19 mouse cellular contexts compared by ENCODE assay signal in the genomic region with DNA sequence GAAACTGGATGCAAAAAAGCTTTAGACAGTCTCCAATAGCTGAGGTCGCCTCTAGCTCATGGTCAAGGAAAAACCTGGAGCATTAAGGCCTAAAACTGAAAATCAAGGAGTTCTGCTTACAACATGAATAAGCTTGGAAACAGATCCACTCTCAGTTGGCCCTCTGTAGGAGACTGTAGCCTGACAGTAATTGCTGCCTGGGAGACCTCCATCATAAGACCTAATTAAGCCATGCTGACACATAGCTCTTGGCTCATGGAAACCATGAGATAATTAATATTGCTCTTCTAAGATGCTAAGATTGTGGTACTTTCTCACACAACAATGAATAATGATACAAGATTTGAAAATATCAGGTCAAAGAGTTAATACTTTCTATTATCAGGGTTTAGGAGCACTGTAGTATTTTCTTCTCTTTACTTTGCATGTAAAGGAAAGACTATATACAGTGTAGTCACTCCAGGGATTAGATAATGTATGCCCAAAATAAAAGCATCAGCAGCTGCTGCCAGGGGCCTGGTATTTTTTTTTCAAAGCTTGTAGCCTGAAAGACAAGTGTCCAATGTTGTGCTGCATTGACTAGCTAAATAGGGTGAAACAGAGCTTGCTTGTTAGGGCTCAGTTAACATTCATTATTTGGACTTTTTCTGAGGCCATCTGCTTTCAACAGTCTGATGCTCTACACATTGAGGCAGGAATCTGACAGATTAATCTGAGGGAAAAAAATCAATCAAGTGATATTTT.
A peak's percentile ranks its signal among the peaks of the same experiment; 100 is the strongest.
DNase-seq lines count a peak whose midpoint lies in the region; ATAC-seq and TF ChIP-seq lines count a peak whose summit lies in the region.
"Had no signal": no experiment of that assay in that cellular context is flagged by ENCODE, and none has a peak within 500 bp of the region (broad histone marks: within the 10 kb centered on the region; RNA-seq: fewer than 3 reads in every experiment).

No protein-coding gene starts in this region.

- H3K4me2 ChIP-seq in forebrain, embryonic 11.5 days (ENCODE audit: low read depth, low read length, severe bottlenecking): no peak overlapping the region
- H3K4me2 ChIP-seq in forebrain, postnatal 0 days (ENCODE audit: low read depth): no peak overlapping the region
- no peak overlapping the region for H3K4me2 ChIP-seq in midbrain, embryonic 14.5 days (ENCODE audit: low read length)
- H3K4me2 ChIP-seq: embryonic facial prominence, embryonic 13.5 days; liver, embryonic 12.5 days; lung, embryonic 15.5 days had no signal

- 87% methylated on average over 1 of the region's 1 CpGs for WGBS in forebrain, embryonic 11.5 days
- WGBS in forebrain, embryonic 10.5 days: 89% methylated on average over 1 of the region's 1 CpGs
- 41% methylated on average over 1 of the region's 1 CpGs for WGBS in forebrain, postnatal 0 days
- WGBS in midbrain, embryonic 14.5 days: 88% methylated on average over 1 of the region's 1 CpGs

- no peak overlapping the region for H3K27ac ChIP-seq in forebrain, embryonic 11.5 days (ENCODE audit: low read depth, low read length)
- no peak overlapping the region for H3K27ac ChIP-seq in forebrain, embryonic 10.5 days
- no peak overlapping the region for H3K27ac ChIP-seq in forebrain, postnatal 0 days (ENCODE audit: low read depth, low read length)
- no peak overlapping the region for H3K27ac ChIP-seq in midbrain, embryonic 14.5 days (replicated peaks; ENCODE audit: low read depth, low read length)
- no peak overlapping the region for H3K27ac ChIP-seq in left cerebral cortex, adult 2 months
- H3K27ac ChIP-seq: embryonic facial prominence, embryonic 13.5 days; heart, embryonic 10.5 days; limb, embryonic 10.5 days; liver, embryonic 12.5 days; lung, embryonic 15.5 days had no signal

- no peaks in the 10 kb centered on the region for H3K9me3 ChIP-seq in forebrain, embryonic 11.5 days (ENCODE audit: control insufficient read depth, low read length)
- H3K9me3 ChIP-seq in forebrain, embryonic 10.5 days: no peaks in the 10 kb centered on the region
- H3K9me3 ChIP-seq in forebrain, postnatal 0 days (ENCODE audit: low read length): no peaks in the 10 kb centered on the region
- no peaks in the 10 kb centered on the region for H3K9me3 ChIP-seq in midbrain, embryonic 14.5 days (ENCODE audit: control insufficient read depth, low read length)
- H3K9me3 ChIP-seq: embryonic facial prominence, embryonic 13.5 days; heart, embryonic 10.5 days; limb, embryonic 10.5 days; liver, embryonic 12.5 days; lung, embryonic 15.5 days had no signal

- no peaks in the 10 kb centered on the region for H3K36me3 ChIP-seq in forebrain, embryonic 11.5 days (ENCODE audit: control insufficient read depth, insufficient read depth, low read length)
- H3K36me3 ChIP-seq in forebrain, embryonic 10.5 days (replicated peaks): no peaks in the 10 kb centered on the region
- no peaks in the 10 kb centered on the region for H3K36me3 ChIP-seq in forebrain, postnatal 0 days (ENCODE audit: insufficient read depth)
- H3K36me3 ChIP-seq in midbrain, embryonic 14.5 days (ENCODE audit: control insufficient read depth, insufficient read depth, low read length): no peaks in the 10 kb centered on the region
- H3K36me3 ChIP-seq: embryonic facial prominence, embryonic 13.5 days; heart, embryonic 10.5 days; limb, embryonic 10.5 days; liver, embryonic 12.5 days; lung, embryonic 15.5 days had no signal

- peak; percentile 79 for ATAC-seq in forebrain, embryonic 11.5 days (replicated peaks; ENCODE audit: low FRiP score)
- peak; percentile 40; the same call in 1 of the 2 replicates for ATAC-seq in forebrain, postnatal 0 days
- ATAC-seq in midbrain, embryonic 14.5 days (ENCODE audit: low FRiP score, low TSS enrichment): peak; percentile 53; the same call in 1 of the 2 replicates
- ATAC-seq in CD4-positive, CD25-positive, alpha-beta regulatory T cell, adult 4 months: no peak
- ATAC-seq: intestine, embryonic 16.5 days; liver, embryonic 12.5 days had no signal

- H3K9ac ChIP-seq in forebrain, embryonic 11.5 days (ENCODE audit: low read length): no peak overlapping the region
- H3K9ac ChIP-seq in forebrain, postnatal 0 days: no peak overlapping the region
- no peak overlapping the region for H3K9ac ChIP-seq in midbrain, embryonic 14.5 days (replicated peaks; ENCODE audit: low read length)
- H3K9ac ChIP-seq: embryonic facial prominence, embryonic 13.5 days; liver, embryonic 12.5 days; lung, embryonic 15.5 days had no signal

- intact Hi-C loops in left cerebral cortex, adult 2 months (cut with DNase I): no loop called here

- no peak for DNase-seq in forebrain, embryonic 11.5 days (ENCODE audit: low spot score)
- no peak for DNase-seq in forebrain, embryonic 10.5 days (ENCODE audit: extremely low spot score, low spot score)
- peak; percentile 9 for DNase-seq in Muller cell, postnatal 12 days (ENCODE audit: inconsistent ontology term)
- DNase-seq in forebrain, postnatal 0 days: no peak
- peak; percentile 38 for DNase-seq in midbrain, embryonic 14.5 days
- DNase-seq in left cerebral cortex, adult 2 months (ENCODE audit: extremely low spot score in 1 of 2, low spot score in 2 of 2): no peak
- no peak for DNase-seq in lung, postnatal 36 days
- DNase-seq: adrenal gland, postnatal 36 days; cerebellum, postnatal 36 days; gastrocnemius, postnatal 10 days; spleen, adult 18-20 months had no signal

- H3K27me3 ChIP-seq in forebrain, embryonic 11.5 days (ENCODE audit: control insufficient read depth, insufficient read depth, low read length): no peaks in the 10 kb centered on the region
- H3K27me3 ChIP-seq in forebrain, embryonic 10.5 days (ENCODE audit: poor library complexity, severe bottlenecking): no peaks in the 10 kb centered on the region
- H3K27me3 ChIP-seq in forebrain, postnatal 0 days (ENCODE audit: insufficient read depth, low read length): no peaks in the 10 kb centered on the region
- H3K27me3 ChIP-seq in midbrain, embryonic 14.5 days (ENCODE audit: control insufficient read depth, insufficient read depth, low read length): no peaks in the 10 kb centered on the region
- H3K27me3 ChIP-seq: embryonic facial prominence, embryonic 13.5 days; liver, embryonic 12.5 days; lung, embryonic 15.5 days; megakaryocyte, embryonic 14.5 days had no signal

- no peak for TF ChIP-seq CTCF in forebrain, postnatal 0 days (IDR thresholded peaks at IDR 0.05; ENCODE audit: low read depth)
- no peak for TF ChIP-seq CTCF in left cerebral cortex, adult 2 months (IDR thresholded peaks at IDR 0.05)

- no peak overlapping the region for H3K4me3 ChIP-seq in forebrain, embryonic 11.5 days (ENCODE audit: low read depth, low read length)
- no peak overlapping the region for H3K4me3 ChIP-seq in forebrain, embryonic 10.5 days
- H3K4me3 ChIP-seq in forebrain, postnatal 0 days (ENCODE audit: low read depth, low read length): no peak overlapping the region
- no peak overlapping the region for H3K4me3 ChIP-seq in midbrain, embryonic 14.5 days (replicated peaks; ENCODE audit: low read depth, low read length)
- H3K4me3 ChIP-seq in left cerebral cortex, adult 2 months: no peak overlapping the region
- H3K4me3 ChIP-seq: embryonic facial prominence, embryonic 13.5 days; heart, embryonic 10.5 days; limb, embryonic 10.5 days; liver, embryonic 12.5 days; lung, embryonic 15.5 days; megakaryocyte, embryonic 14.5 days had no signal

- H3K4me1 ChIP-seq in forebrain, embryonic 11.5 days (replicated peaks; ENCODE audit: control insufficient read depth, insufficient read depth, low read length): no peaks in the 10 kb centered on the region
- no peaks in the 10 kb centered on the region for H3K4me1 ChIP-seq in forebrain, embryonic 10.5 days
- H3K4me1 ChIP-seq in forebrain, postnatal 0 days (ENCODE audit: insufficient read depth): no peaks in the 10 kb centered on the region
- H3K4me1 ChIP-seq in midbrain, embryonic 14.5 days (ENCODE audit: control insufficient read depth, insufficient read depth, low read length): 0 out of 2 replicates have a peak, but pooled peaks cover 5% of the 10 kb centered on the region
- H3K4me1 ChIP-seq: embryonic facial prominence, embryonic 13.5 days; heart, embryonic 10.5 days; limb, embryonic 10.5 days; liver, embryonic 12.5 days; lung, embryonic 15.5 days; megakaryocyte, embryonic 14.5 days had no signal

Comparison
In these comparisons a context has a peak if more than half of its experiments do, and no peak if none do; other contexts are left out.
1. DNase-seq: peak in Muller cell, postnatal 12 days (single experiment) and midbrain, embryonic 14.5 days (single experiment); none in forebrain, embryonic 11.5 days (single experiment), forebrain, embryonic 10.5 days (single experiment), forebrain, postnatal 0 days (single experiment), left cerebral cortex, adult 2 months (0 of 2) and lung, postnatal 36 days (single experiment).